Mouse (Mus musculus) lung, postnatal 25 days (tissue): ENCODE measurements around the gene Tollip.
"Not testable (repeated sequence)": the region's sequence is repeated elsewhere in the genome, so short reads cannot be mapped to it uniquely, and the experiment has no call there.

Experiments
- DNase-seq: peaks from one replicate; pipeline ENCODE4 v3.0.0; 2022; ENCODE audit warnings: low spot score

Gene Tollip

DNA sequence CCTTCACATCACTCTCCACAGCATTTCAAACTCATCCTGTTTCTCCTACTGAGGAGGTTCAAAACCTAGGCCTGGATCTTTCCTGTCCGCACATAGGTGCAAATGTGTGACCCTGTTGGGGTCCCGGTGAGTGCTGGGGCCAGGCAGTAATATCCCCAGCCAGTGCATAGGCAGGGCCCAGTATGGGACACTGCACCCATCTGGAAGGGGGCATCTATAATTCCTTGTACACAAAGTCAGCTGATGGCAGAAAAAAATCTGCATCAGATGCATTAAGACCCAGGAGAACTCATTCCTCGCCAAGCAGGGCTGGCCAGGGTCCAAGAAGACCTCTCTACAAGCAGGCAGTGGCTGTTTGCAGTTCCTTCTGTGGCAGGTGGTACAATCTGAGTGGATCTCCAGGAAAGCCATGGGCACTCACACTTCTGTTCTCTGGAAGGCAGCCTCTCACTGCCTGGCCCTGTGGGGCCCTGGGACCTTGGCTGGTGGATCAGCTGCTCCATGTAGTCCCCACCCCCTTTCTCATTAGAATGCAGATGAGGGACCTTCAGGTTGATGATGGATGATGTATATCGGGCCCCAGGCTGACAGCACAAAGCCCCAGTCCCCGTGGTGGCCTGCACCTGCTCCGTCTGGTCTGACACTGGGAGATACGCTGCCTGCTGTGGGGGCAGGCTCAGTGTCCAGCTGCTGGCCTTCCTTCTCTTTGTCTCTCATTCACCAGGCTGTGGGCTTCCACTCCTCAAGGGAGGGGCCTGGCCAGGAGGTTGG lies 16.0 kb upstream of the Tollip start:
- no peak for DNase-seq

DNA sequence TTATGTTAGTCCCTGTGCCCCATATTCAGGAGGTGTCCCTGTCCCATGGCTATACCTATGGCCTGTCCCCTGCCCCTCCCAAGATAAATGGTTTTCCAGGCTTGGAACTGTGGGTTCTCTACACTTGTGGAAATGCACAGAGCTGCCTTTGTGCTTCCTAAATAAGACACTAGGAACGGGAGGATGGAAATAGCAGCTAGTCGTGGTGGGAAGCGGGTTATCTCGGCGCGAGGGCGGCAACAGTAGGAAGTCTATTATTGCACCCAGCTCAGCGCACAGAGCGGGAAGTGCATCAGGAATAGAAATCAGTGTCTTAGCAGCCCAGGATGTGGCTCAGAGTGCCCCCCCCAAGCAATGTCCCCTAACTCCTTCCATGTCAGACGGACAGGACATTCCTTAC lies 10.3 kb upstream of the Tollip start:
- DNase-seq = no peak

DNA sequence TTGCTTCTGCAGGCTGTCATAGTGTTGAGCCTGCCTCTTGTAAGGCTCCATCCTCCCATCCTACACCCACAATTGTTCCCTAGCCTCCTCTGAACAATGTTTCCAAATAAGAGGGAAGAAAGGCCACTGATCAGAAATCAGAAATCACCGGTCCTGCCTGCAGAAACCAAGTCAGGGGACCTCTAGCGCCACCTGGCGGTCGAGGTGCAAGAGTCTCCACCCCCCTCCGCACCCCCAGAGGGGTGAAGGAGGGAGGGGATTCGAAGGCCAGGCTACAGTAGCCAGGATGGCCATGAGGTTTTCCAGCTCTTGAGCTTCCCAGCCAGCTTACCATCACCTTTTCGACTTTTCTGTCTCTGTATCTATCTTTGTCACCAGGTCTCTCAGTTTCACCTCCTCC lies 6.6 kb upstream of the Tollip start:
- peak; percentile 35 for DNase-seq

DNA sequence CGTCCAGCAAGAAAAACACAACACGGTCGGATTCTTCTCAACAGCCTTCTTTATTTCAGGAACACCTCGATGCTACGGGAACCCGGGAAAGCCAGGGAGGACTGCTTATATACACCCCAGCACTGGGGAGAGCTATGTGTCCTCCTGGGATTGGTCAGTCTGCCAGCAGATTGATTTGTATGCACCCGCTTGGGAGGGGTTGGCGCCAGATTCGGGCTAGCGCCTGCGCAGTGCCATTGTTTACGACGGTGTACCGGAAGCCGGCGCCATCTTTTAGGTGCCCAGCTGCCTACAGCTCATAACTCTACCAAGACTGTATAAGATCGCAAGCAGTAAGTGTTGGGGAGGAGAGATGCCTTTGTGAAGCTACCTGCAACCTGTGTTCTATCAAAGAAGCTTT lies 5.8 kb upstream of the Tollip start:
- not testable (repeated sequence) for DNase-seq

DNA sequence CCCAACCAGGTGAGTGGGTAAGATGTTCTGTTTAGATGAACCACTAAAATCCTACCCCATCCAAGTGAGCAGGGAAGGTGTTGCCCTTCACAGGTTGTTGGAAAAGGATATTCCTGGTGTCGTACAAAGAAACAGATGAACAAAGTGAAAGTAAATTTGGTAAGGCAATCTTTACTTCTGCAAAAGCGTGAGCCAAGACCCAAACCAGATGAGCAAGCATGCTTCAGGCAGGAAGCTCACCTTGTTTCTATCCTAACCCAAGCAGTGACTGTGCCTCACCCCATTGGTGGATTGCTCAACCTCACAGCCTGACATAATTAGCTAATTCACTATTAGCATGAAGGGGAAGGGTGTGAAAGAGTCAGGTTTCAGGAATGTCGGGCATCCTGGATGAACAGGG lies 7.0 kb downstream of the Tollip start:
- DNase-seq = no peak

DNA sequence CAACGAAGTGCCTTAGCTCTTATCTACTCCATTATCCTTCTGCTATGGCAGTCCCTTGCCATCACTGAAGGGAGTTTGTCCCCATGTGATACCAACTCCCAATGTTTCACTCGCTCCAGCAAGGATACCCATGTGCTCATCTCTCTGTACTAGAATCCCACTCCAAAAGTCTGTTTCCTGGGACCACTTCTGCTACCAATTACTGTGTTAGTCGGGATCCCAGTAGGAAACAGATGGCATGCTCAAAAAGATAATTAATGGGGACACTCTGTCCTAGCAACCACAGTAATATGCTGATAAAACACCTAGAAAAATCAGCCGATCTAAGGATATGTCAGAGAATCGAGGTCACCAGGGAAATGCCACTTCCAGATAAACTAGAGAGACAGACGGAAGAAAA lies 9.7 kb downstream of the Tollip start:
- no peak for DNase-seq

DNA sequence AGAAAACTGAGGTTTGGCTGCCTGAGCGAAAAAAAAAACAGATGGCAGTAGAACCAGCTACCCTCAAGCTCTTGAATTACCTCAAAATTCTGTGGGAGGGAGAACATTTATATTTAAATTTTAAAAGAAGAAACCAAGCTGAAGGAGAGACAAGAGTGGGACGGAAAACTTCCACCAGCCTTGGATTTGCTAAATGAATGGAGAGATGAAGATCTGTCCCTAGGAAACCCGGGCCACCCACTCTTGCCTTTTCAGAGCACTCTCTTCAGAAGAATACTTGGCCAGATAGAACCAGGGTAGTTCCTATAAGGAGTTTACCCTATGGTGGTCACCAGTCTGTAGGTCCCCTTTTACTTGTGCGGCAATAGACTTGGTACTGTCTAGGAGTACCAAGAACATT lies 15.5 kb downstream of the Tollip start:
- no peak for DNase-seq

DNA sequence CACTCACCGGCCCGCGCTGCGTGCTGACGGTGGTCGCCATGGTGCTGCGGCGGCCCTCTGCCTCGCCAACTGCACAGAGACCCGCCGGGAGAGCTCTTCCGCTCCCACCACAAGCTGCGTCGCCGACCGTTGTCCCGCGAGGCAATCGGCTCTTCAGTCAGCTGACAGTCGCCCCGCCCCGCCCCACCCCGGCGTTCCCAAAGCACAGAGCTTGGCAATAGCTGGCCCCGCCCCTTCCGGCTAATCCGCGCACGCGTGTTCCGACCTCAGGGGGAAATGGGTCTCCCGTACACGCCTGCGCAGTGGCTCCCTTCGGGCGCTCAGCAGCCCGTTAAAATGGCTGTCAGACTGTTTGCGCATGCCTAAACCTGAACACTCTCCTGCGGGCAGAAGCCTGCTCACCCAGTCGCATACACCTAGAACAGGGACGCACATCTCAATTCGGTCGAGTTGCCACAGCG lies 16.0 kb downstream of the Tollip start:
- DNase-seq = peak; percentile 99

DNA sequence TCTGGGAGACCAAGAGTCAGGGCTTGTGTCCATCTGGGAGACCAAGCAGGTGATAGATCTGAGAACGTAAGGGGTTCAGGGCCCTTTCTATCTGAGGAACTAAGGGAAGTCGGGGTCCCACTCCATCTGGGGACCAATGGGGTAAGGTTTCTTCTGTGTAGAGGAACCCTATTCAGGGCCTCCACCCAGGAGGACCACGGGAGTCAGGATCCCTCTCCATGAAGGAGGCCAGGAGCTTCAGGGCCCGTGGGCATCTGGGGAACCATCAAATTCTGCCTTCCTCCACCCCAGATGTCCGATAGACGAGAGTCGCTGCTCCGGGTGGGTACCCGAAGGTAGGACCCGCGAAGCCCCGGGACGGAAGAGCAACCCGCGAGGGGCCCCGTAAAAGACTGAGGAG lies 16.5 kb downstream of the Tollip start:
- no peak for DNase-seq

DNA sequence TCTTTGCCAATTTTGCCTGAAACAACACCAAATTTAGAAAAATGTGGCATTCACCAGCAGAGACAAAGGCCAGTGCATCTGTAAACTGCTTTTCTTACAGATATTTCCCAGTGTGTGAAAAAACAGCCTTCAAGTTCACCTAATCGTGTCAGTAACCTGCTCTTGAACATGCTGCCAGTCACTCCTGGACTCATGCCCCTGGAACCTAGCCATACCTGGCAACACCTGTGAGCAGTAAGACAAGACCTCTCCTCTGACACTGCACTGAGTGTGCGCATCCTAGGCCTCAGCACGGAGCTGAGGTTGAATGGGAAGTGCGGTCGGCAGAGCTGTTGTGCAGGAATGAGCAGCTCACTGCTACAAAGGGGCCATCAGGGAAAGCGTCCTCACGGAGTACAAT lies 26.2 kb downstream of the Tollip start:
- no peak for DNase-seq

DNA sequence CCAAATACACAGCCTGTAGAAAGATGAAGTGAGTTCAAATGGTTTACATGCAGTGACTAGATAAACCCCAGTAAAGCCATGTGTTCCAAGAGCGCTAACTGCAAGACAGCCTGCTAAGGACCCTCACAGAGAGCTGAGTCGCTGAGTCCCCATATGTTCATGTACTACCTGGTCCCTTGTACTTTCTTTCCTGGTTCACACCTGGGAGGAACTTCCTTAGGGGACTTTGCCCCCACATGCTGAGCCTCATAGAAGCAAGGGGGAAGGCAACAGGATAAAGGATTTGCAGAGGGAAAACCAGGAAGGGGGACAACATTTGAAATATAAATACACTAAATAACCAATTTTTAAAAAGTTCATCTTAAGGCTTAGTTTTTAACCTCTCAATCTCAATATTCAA lies 39.5 kb downstream of the Tollip start:
- DNase-seq = no peak

DNA sequence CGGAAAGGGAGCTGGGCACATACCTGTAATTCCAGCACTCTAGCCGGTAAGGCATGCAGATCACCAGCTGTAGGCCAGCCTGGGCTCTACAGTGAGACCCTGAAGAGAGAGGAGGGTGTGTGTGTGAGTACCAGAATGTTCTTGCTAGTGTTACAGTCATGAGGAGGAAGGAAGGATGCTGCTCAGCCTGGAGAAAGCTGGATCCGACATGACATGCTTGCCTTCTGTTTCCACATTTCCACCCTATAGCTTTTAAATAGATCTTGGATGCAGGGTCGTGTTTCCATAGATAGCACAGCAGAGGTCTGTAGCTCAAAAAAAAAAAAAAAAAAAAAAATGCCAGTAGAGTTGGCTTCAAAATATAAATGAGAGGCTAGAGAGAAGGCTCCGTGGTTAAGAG lies 43.4 kb downstream of the Tollip start:
- DNase-seq = no peak

DNA sequence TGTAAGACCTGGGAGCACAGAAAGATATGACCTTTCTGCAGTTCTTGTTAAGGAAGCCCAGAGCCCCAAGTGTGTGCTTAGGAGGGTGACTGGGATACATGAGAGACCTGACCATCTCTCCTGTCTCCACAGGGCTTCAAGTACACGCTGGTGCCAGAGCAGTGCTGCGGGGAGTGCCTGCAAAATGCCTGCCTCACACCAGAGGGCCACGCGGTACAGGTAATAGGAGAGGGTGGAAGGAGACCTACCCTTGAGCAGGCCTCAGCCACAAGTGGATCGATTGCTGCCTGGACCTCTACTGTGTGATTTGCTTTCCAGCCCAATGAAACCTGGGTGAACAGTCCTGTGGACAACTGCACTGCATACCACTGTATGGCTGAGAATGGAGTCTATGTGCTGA lies 47.8 kb downstream of the Tollip start:
- no peak for DNase-seq

DNA sequence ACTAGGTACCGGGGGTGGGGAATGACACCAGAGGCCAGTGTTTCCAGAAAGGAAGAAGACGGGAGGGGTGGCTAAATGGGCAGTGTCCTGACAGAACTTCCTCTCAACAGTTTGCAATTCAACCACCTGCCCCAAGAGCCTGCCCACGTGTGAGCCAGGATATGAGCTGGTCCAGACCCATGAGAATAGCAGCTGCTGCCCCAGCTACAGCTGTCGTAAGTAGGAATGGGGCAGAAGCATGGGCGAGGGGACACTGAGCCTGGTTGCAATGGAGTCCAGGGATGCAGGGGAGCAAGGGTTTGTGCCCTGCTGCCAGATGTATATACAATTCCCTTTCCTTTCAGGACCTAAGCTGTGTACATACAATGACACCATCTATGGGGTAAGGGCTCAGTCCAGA lies 48.7 kb downstream of the Tollip start:
- no peak for DNase-seq

DNA sequence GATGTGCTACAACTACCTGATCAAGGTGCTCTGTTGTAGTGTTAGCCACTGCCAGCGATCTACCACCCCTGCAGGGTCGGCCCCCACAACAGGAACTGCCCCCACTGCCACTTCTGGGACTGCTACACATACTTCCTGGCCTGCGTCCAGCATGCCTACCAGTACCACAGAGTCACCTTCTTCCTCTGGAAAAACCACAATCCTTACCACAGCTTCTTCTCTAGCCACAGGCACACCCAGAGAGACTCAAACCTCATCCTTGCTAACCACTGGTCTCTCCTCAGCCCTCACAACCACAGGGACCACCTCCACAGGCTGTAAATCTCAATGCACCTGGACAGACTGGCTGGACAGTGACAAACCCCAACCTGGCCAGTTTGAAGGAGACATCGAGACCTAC lies 57.3 kb downstream of the Tollip start:
- no peak for DNase-seq

DNA sequence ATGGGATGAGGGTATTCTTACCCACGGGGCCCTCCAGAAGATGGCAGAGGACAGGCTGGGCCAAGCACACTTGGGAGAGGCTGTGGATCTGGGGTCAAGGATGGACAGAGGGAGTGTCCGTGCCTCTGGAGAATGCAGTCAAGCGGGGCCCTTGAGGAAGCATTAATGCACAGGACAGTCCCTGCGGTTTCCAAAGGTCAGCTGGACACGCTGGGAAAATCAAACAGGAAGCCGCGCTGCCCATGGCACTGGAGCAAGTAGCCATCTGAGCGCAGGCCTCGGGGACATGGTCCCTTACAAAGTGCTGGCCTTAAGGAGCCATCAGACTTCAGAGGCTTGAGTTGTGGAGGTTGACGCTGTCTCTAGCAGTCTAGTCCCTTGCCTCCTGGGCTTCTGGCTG lies 78.0 kb downstream of the Tollip start:
- no peak for DNase-seq

DNA sequence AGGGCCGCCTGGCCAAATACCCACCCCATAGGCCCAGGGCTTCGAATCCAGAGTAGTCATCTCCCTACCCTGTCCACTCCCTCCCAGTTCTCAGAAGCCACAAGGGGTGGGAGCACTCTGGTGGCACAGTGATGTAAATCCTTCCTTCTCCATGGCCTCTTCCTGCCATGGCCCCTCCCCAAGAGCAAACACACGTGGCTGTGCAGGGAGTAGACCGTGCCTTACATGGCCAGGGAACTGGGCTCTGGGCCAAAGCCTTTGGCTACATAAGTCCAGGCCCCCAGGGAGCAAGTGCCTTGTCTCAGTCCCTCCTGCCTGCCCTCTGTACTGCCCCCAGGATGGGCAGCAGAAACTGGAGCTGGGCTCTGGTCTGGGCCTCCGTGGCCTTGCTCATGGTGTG lies 79.5 kb downstream of the Tollip start, which contains the start of gene Muc5b:
Muc5b (plus strand) TSS at position 292 of the 400 bp plus-strand sequence.
- peak; percentile 41 for DNase-seq

DNA sequence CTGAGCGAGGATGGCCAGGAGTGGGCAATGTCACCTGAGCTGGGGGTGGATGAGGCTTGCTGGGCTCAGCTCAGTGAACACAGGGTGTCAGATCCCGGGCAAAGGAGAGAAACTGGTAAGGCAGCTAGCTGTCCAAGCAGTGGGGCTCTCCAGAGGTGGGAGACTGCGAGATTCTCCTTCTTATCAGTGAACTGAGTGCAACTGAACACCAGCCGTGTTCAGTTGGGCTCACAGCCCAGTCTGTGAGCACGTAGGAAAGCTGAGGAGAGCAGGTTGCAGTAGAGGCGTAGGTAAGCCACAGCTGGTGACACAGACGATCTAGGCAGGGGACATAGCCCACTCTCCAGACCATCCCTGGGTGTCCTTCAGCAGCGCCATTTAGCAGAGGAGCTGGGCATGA lies 81.9 kb downstream of the Tollip start:
- DNase-seq = no peak

DNA sequence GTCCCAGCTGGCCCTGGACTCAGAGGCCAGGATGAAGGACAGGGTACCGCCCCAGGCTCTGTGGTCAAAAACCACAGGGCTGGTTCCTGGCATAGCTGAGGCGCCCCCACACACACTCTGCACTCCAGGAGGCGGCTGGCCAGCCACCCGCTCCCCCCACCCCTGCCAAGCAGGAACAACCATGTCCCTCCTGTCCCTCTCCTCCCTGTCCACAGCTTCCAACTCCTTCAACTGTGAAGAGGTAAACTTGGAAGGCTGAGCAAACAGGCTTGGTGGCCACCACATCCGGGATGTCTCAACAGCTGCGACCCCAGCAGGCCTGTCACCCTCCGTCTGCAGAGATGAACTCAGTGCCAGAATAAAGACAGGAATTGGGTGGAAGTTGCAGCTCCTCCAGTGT lies 82.4 kb downstream of the Tollip start:
- DNase-seq = no peak
